Mouse (Mus musculus) thymus, postnatal 10 days (tissue): Measurements from ENCODE around the gene Ddx6.

Source experiments
- DNase-seq, 2 experiments: peaks; one replicate each; pipeline ENCODE4 v3.0.0; 2021; ENCODE audit warnings: low spot score in 2 of 2

Ddx6 gene

DNA sequence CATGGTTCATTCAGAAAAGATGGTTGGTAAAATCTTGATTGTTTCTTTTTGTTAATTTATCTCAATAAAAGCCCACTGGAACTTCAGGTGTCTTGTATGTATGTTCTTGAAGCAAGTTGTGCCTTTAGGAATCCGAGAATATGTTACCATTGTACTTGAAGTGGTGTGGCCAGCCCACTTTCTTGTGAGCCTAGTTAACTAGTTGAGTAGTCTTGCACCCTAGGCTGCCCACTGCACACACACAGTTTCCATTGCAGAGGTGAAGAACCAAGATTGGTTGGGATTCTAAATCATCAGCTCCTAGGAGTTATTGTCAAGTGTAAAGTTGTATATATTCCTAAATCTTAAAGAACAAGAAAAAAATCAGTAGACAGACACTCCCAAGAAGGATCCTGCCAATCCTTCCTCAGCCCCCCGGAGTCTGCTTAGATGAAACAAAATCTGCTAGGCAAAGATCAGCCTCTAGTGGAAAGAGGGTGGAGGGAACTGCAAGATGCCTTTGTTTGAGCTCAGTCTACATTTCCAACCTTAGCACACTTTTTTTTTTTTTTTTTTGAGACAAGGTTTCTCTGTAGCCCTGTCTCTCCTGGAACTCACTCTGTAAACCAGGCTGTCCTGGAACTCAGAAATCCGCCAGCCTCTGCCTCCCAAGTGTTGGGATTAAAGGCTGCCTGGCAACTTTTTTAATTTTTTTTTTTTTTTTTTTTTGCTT, 36.1 kb downstream of the Ddx6 start:
- no peak for DNase-seq

DNA sequence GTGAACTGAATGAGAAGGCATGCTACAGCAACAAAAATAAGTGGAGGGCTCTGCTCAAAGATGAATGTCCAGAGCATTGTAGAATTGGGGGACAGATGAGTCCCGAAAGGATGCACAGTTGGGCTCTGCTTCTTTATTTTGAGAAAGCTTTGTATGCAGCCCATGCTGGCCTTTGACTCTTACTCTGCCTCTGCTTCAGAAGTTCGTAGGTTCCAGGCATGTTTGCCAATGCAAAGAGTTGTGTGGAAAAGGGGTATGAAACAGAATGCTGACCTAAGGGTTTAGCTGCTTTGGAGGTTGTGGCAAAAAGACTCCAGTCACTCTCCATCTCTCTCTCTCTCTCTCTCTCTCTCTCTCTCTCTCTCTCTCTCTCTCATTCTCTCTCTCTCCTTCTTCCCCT, 36.9 kb downstream of the Ddx6 start:
- DNase-seq: no peak

DNA sequence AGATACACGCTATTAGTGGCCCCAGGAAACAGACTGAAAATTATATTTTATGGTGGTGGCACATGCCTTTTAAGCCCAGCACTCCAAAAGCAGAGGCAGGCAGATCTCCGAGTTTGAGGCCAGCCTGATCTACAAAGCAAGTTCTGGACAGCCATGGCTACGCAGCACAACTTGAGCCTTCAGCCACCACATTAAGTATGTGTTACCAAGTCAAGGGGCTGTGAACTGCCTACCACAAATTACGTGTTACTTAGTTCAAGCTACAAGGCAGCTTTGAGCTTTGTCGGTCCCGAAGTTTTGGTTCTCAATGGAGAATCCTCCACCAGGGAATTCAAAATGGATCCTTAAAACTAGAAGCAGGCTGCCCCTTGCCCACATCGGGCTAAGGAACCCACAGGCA, 38.4 kb downstream of the Ddx6 start:
- no peak for DNase-seq

DNA sequence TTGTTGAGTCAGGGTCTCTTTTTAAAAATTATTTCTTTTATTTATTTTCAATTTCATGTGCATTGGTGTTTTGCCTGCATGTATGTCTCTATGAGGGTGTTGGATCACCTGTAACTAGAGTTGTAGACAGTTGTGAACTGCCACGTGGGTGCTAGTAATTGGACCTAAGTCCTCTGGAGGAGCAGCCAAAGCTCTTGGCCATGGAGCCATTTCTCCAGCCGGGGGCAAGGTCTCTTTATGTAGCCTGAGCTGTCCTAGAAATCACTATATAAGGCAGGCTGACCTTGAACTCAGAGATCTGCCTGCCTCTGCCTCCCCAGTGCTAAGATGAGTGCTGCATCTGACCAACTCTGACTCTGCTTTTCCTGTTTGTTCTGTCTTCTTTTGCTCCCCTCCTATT, 39.5 kb downstream of the Ddx6 start:
- no peak for DNase-seq

DNA sequence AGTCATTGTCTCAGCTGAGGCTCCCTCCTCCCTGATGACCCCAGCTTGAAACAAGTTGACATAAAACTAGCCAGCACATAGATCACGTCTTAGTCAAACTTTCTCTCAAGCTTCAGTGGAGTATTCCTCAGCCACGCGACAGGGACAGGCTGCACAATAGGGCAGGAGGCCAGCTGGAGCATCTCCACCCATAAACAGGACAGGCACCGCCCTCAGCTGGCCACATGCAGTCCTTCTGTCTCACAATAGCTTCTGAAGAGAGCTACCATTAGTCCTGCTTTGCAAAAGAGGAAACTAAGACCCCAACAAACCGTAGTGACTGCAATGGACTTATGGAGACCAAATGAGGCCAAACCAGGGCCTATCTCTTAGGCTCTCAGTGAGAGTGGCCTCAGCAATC, 40.8 kb downstream of the Ddx6 start:
- no peak for DNase-seq

DNA sequence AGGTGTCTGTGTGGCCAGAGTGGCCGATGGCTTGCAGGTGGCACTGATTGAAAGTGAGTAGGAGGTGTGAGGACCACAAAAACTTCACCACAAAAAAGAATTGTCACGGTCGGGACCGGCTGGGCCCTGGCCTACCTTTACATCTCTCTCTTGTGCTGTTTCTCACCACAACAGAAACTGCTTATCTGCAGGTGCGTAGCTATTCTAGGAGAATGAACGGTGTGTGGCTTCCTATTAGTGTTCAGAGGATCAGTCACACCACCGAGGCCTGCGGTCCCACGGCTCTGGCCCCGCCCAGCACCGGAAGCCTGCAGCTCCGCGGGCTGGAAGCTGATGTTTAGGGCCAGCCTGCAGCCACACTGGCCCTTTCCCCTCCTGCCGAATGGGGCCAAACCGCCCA, 41.2 kb downstream of the Ddx6 start:
- peak; percentile 61 to 68 for DNase-seq

DNA sequence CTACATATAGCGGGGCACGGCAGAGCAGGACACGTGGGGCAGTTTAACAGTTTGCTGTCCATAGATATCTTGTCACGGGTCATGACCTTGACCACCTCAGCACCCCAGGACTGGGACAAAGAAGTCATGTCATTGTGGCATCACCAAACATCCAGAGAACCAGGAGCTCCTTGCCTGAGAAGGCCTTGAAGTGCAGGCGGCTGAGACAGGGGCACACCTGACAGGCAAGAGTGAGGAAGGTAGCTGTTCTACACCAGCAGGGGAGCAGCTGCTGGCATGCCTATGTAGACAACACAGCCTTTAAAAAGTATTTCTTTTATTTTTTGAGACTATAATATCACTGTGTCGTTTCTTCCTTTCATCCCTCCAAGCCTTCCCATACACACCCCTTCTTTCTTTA, 41.7 kb downstream of the Ddx6 start:
- DNase-seq: peak; percentile 34 to 36

DNA sequence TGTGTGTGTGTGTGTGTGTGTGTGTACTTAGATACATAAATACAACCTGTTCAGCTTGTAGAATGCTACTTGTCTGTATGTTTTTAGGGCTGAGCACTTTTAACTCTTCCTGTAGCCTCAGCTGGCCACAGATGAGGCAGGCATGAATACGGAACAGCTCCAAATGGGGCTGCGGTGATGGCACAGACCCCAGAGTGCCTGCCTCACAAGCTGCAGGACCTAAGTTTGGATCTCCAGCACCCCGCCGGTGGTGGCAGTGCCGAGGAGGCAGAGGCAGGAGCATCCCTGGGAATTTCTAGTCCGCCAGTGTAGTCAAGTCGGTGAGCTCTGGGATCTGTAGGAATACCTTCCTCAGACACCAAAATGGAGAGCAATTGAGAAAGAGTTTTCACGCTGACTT, 42.3 kb downstream of the Ddx6 start:
- no peak for DNase-seq

DNA sequence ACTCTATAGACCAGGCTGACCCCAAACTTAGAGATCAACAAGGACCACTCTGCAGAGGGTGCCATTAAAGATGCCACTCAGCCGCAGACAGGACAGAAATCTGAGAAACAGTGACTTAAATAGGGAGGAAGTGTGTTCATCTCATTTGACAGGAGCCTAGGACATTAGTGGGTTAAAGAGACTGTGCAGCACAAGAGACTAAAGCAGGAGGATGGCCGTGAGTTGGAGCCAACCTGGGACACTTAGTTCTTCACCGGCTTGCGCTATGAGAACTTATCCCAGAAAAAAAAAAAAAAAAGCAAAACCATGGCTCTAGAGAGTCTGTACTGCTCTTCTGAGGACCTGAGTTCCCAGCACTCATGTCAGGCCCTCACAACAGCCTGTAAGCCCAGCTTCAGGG, 43.0 kb downstream of the Ddx6 start:
- no peak for DNase-seq

DNA sequence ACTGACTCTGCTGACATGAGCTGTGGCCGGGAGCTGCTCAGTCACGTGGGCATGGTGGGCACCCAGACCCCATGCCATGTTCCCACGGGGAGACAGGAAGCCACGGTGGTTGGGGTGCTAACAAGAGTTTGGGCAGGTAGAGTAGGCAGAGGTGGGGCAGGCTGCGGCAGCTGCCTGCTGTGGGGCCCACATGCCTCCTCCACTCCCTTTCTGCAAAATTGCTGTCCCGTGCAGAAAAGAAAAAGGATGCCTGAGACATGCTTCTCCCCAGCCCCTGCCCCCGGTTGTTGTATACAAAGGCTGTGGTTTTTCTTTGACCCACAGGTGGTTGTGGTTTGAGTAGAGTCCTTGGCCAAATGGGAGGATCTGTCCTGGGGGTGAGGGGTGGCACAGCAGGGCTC, 44.2 kb downstream of the Ddx6 start:
- peak; percentile 47 to 50 for DNase-seq

DNA sequence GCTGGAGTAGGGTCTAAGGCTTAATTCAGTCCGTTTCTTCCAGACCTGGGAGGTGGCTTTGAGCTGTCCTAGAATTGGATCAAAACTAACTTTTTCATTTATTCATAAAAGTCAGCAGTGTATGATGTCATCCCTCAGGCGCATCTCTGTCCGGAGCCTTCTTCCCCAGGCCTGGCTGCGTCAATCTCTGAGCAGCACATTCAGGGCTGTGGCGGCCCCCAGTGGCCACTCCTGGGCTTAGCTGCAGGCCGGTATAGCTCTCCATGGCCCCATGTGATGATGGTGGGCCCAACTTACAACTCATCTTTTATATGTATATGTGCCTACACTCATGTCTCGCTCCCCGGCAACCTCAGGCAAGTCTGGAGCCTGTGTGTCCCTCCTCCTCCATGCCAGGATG, 47.3 kb downstream of the Ddx6 start:
- DNase-seq: peak; percentile 42 to 74

DNA sequence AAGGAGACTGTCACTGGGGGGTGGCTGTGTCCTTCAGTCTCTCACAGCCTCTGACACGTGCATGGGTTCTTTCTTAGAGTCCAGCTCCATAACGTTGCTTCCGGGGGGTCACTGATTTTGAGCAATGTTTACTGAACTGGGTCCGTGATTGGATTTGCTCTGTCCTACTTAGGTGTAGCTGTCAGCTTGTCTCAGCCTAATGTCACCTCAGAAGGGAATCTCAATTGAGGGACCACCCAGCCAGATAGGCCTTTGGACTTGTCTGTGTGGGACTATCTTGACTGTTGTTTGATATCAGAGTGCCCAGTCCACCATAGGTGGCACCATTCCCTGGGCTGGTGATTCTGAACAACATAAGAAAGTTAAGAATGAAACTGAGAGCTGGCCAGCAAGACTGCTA, 49.2 kb downstream of the Ddx6 start:
- no peak for DNase-seq

DNA sequence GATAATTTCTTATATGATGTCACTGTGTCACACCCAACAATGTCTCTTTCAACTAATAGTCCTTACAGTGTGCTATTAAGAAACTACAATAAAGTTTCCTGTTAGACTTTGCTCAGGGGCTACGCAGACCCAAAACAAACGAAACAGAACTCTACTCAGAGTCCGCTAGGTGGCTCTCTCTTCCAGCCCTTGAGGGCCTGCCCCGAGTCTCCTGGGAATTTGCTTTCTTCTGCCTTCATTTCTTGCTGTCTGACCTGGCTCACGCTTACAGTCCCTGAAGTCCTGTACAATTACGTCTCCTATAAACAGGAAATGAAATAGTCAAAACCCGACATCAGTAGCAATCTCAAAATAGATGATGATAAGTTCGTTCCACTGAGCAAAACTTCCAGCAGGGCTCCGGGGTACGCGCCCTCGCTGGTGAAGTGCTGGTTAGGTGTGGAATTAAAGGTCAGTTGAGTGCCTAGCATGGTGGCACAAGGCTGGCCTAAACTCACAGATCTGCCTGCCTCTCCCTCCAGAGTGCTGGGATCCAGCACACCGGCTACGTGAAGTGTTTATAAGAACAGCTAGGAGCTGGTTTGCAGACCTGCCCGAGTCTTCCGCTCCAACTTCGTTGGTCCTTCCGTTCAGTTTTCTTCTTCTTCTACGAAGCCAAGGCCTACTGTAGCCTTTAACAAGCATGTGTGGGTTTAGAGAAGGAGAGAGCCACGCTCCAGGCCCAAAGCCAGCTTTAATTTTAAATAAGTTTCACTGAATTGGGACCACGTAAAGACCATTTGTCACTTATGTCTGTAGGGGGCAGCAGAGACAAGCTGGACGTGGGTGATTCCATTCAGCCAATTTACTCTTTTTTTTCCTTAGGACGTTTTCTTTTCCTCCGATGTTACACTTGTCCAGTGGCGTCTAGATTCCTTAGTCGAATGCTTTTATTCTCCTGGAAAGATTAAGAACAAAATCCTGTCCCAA, 50.7 kb downstream of the Ddx6 start:
- DNase-seq: peak in 1 of 2 experiments; percentile 60

DNA sequence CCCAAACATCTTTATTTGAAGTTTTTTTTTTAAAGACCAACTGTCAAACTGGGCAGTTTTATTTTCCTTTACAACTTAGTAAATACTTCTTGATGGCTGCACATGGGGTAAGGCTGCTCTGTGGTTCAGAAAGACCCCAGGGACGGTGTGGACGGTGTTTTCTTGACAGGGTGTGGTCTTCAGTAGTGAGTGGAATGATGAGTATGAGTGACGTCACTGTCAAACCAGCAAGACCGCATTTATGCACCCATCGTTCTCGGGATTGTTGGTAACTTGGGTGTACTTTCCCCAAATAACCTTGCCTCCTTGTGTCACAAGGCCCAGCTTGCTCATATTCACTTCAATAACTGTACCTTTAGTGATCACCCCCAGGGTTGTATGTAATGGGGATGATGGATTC, 59.0 kb downstream of the Ddx6 start:
- DNase-seq: no peak

DNA sequence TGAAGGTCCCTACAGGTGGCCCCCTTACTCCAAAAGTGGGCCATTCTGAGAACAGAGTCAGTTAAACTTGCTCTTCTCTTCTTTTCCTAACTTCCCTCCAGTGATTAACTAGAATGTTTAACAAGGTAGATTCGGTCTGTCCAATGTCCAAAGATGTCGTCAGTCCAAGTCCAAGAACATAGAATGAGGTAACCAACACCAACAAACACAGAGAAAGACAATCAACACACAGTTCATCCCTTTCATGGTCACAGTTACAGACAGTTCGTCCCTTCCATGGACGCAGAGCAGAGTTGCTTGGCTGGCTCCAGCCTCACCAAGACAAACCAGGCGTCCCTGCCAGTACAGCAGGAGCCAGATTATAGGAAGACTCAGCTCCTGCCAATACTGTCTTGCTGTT, 66.7 kb downstream of the Ddx6 start:
- DNase-seq: no peak

DNA sequence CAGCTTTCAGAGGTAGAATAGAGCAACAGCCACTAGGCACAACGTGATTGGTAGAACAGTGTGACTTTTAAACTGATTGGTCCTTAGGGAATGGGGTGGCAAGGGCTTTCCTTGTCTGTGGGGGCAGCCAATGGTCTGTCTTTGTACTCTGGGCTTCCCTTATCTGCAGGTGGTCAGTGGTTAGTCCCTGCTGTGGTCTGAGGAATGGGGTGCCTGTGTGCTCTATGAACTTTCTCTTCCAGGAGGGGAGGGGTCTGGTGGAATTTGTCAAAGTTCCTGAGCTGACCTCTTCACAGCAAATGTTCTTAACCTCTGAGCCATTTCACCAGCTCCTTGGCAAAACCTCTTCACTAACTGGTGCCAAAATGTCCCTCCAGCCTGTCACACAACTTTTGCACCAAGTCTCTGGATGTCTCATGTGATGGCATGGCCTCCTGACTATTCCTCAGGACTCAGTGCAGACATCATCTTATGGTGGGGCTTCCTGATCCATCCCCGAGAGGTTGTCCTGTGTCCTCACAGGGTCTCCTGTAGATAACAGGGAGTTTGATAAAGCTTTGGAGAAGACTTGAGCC, 67.7 kb downstream of the Ddx6 start:
- DNase-seq: no peak

DNA sequence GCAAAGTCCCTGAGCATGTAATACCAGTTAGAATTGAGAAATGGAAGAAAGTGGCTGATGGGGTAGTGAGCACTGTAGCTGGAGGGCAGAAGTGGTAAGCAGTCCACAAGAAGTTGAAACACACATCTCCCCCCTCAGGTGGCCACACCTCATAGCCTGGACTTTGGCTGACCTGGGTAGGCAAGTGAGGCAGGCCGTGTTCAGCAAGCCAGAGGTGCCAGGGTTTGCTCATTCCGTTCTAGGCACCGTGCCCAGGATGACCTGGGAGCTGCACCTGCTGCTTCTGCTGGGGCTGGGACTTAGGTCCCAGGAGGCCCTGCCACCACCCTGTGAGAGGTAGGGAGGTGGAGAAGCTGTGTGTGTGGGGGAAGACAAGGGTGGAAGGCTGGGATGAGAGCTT, 68.3 kb downstream of the Ddx6 start, which contains the start of gene Treh:
Gene Treh, plus strand, starts transcription at position 229 of the 400 bp plus-strand sequence.
- DNase-seq: no peak

DNA sequence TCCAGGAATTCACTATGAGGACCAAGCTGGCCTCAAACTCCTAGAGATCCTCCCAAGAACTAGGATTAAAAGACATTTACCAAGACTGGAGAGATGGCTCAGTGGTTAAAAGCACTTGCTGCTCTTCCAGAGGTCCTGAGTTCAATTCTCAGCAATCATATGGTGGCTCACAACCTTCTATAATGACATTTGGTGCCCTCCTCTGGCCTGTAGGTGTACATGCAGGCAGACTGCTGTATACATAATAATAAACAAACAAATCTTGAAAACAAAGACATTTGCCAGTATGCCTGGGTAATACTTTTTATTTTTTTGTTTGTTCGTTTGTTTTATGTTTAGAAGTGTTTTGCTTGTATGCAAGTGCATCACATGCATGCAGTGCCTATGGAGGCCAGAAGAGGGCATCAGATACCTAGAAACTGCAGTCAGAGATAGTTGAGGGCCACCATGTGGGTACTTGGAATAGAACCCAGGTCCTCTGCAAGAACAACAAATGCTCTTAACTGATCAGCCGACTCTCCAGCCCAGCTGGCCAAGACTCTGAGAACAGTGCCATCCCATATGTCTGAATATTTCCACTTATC, 73.7 kb downstream of the Ddx6 start:
- DNase-seq: no peak

DNA sequence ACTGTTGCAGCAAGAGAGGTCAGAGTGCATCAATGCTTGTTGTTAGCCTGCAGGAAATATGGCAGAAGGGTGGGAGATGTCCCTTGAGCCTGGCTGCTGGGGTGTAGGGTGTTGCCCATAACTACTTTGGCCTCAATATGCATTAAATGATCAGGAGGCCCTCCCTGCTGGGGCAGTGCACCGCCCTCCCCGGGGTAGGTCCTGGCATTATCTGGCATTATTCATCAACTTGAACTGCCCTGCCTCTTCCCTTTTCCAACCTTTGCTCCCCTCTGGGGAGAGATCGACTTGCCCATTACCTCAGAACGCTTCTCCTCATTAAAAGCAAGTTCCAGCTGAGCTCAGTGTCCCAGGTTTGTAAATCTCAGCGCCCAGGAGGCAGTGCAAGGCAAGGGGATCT, 74.9 kb downstream of the Ddx6 start:
- no peak for DNase-seq

DNA sequence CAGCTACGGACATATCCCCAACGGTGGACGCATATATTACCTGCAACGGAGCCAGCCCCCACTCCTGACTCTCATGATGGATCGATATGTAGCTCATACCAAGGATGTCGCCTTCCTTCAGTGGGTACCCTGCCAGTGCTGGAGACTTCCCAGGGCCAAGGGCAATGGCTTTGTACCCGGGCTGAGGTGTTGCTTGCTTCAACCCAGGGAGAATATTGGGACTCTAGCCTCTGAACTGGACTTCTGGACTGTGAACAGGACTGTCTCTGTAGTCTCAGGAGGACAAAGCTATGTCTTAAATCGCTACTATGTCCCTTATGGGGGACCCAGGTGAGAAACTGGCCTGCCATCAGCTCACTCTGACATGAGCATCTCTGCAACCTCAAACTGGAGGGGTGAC, 78.4 kb downstream of the Ddx6 start:
- no peak for DNase-seq

DNA sequence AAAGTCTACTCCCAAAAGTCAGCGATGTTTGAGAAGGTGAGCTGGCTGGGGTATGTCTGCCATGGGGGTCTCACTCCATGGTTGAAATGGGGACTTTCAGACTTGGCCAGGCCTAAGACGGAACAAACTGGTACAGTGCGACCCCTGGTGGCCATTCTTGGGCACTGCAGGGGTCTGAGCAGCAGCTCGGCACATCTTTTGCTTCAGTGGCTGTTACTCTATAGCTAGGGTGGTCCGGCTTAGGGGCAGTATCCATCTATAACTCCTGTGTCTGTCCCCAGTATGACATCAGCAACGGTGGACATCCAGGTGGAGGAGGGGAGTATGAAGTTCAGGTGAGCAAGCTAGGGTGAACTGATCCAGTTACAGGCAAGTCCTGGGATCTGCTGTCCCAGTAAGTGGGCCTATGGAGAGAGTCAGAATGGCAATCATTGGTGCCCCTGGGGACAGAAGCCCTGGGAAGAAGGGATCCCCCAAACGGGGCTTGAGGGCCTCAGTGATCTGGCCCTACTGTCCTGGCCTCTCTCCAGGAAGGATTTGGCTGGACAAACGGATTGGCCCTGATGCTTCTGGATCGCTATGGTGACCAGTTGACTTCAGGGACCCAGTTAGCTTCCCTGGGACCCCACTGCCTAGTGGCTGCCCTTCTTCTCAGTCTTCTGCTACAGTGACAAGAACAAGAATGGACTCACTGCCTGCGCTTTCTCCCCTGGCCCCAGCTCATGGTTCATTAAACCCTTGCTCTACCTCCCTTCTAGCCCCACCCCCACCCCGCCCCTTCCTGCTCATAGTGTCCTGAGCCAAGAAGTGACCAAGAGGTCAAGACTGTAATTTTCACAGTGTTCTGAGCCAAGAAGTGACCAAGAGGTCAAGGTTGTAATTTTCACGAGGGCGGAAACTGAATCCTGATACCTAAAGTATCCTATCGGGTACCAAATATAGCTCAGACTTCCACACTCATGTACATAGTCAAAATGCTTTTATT, 80.9 kb downstream of the Ddx6 start:
- peak; percentile 45 to 79 for DNase-seq
